Mouse (Mus musculus) liver, embryonic 14.5 days (tissue): ENCODE results near the gene Sytl1. TPM values are rescaled to one million over a fixed set of nuclear protein-coding genes. Genes with fewer than 3 reads are reported as not detected.

Experiments used
- ATAC-seq: fragments of 200-750 bp; cut with Nextera tagmentation; 2 replicates; pipeline ENCODE4 v1.8.0; 2017; ENCODE audit warnings: moderate number of reproducible peaks, mild to moderate bottlenecking, moderate library complexity; ENCODE audit not compliant: insufficient read depth
- DNase-seq, 3 experiments: peaks; one replicate each; pipeline ENCODE4 v3.0.0-alpha.2; 2012 to 2013; ENCODE audit warnings: low read depth in 3 of 3, low spot score in 3 of 3
- H3K27ac ChIP-seq: fragments of 300-500 bp; sonication (generic); 2 replicates; pipeline ENCODE4 v1.5.1; 2014; ENCODE audit warnings: moderate library complexity, mild to moderate bottlenecking, control low read depth, inconsistent platforms
- H3K27me3 ChIP-seq: fragments of 300-500 bp; sonication (generic); 2 replicates; pipeline ENCODE4 v1.6.1; 2014; ENCODE audit warnings: mild to moderate bottlenecking, low read length, moderate library complexity; ENCODE audit not compliant: control insufficient read depth, insufficient read depth
- H3K36me3 ChIP-seq: fragments of 300-500 bp; sonication (generic); replicated peaks from 2 replicates; pipeline ENCODE4 v1.6.1; 2014; ENCODE audit warnings: low read depth; ENCODE audit not compliant: control insufficient read depth, insufficient read depth
- H3K4me1 ChIP-seq, 2 experiments: fragments of 200-500 bp in 1 of 2; fragments of 300-500 bp in 1 of 2; sonication (generic) in 1 of 2; replicated peaks; 2 replicates each; pipeline ENCODE4 v1.6.1; 2012 to 2014; ENCODE audit warnings: antibody characterized with exemption in 1 of 2, inconsistent platforms in 1 of 2, low read length in 1 of 2; ENCODE audit not compliant: control insufficient read depth in 2 of 2, insufficient read depth in 2 of 2
- H3K4me2 ChIP-seq: fragments of 300-500 bp; sonication (generic); 2 replicates; pipeline ENCODE4 v1.6.1; 2014; ENCODE audit warnings: low read depth, mild to moderate bottlenecking, control low read depth, moderate library complexity
- H3K4me3 ChIP-seq, 2 experiments: fragments of 200-500 bp in 1 of 2; fragments of 300-500 bp in 1 of 2; sonication (generic) in 1 of 2; 2 replicates each; pipeline ENCODE4 v1.5.1; 2012 to 2014; ENCODE audit warnings: low read depth in 2 of 2, low read length in 2 of 2, mild to moderate bottlenecking in 2 of 2, control low read depth in 1 of 2, inconsistent platforms in 1 of 2, moderate library complexity in 1 of 2; ENCODE audit not compliant: insufficient read depth in 1 of 2
- H3K9ac ChIP-seq: fragments of 300-500 bp; sonication (generic); replicated peaks from 2 replicates; pipeline ENCODE4 v1.6.1; 2014; ENCODE audit warnings: mild to moderate bottlenecking, control low read depth, moderate library complexity
- H3K9me3 ChIP-seq: fragments of 300-500 bp; sonication (generic); 2 replicates; pipeline ENCODE4 v1.6.1; 2016; ENCODE audit warnings: low read length, mixed read lengths; ENCODE audit not compliant: control insufficient read depth
- CTCF ChIP-seq: IDR thresholded peaks from 2 replicates; pipeline ENCODE4 v1.5.1; 2016; ENCODE audit warnings: antibody characterized with exemption, low read depth, control low read depth
- EP300 ChIP-seq: IDR thresholded peaks from 2 replicates; pipeline ENCODE4 v1.6.1; 2016; ENCODE audit warnings: antibody characterized with exemption, low read depth
- WGBS: fragments of 180-500 bp; shearing (Covaris S2); extraction: QIAGEN DNeasy Blood & Tissue Kit; methylation state at CpG from one replicate; pipeline ENCODE4 v1.1.7; 2014; ENCODE audit not compliant: insufficient replicate concordance; 5-methylcytosine and 5-hydroxymethylcytosine counted together
- polyA plus RNA-seq, 2 experiments: library from polyadenylated mRNA; depleted of rRNA in 1 of 2; stranded (reverse) in 1 of 2; unstranded in 1 of 2; fragments of >200 nt; fragmentation: Nextera tagmentation in 1 of 2; extraction: Ambion mirVana in 1 of 2; gene quantifications; 2 replicates each; pipeline versions ENCODE4 v1.2.1 to v1.2.3; 2012 to 2014

Gene Sytl1
- 0.52 and 0.56 TPM in 2 replicates for polyA plus RNA-seq (2012; rRNA removed)
- 0.48 and 0.80 TPM in 2 replicates for polyA plus RNA-seq (2014; fragmentation: Nextera tagmentation; extraction: Ambion mirVana)

- ATAC-seq (0 out of 2 replicates have a peak, but pooled peaks have one; percentile 27), DNase-seq (no peak)
- 21% methylated on average over 7 of the region's 7 CpGs for WGBS
- Histone ChIP-seq H3K4me2 (no peak within 1 kb of the TSS), H3K27ac (no peak within 1 kb of the TSS), H3K9ac (no peak within 1 kb of the TSS), H3K27me3 (no peaks in the 10 kb centered on the region), H3K4me1 (no peaks in the 10 kb centered on the region; a peak in 1 of 4 replicates), H3K4me3 (no peak within 1 kb of the TSS), H3K36me3 (peaks cover 19% of the 10 kb centered on the region), H3K9me3 (no peaks in the 10 kb centered on the region)
- peak; percentile 32 for TF ChIP-seq CTCF
- no peak for TF ChIP-seq EP300
Measured at GRCm38 (mm10) chr4:133262882-133263281, at the start of gene Sytl1. Sytl1 (minus strand) TSS chr4:133263113.

GRCm38 (mm10) chr4:133309948-133310347, 47.0 kb upstream of the Sytl1 start:
- no peak overlapping the region for H3K27ac ChIP-seq
- WGBS, result 0% methylated on average over 3 of the region's 3 CpGs
- no peaks in the 10 kb centered on the region for H3K27me3 ChIP-seq
- no peak for TF ChIP-seq EP300
- TF ChIP-seq CTCF, result peak; percentile 98
- H3K4me1 ChIP-seq, result no peaks in the 10 kb centered on the region
- ATAC-seq (no peak), DNase-seq (peak; percentile 47 to 61 (median 51))
- H3K9ac ChIP-seq, result no peak overlapping the region
- H3K36me3 ChIP-seq, result no peaks in the 10 kb centered on the region
- H3K9me3 ChIP-seq, result no peaks in the 10 kb centered on the region
- H3K4me3 ChIP-seq, result no peak overlapping the region
- H3K4me2 ChIP-seq, result no peak overlapping the region

DNA sequence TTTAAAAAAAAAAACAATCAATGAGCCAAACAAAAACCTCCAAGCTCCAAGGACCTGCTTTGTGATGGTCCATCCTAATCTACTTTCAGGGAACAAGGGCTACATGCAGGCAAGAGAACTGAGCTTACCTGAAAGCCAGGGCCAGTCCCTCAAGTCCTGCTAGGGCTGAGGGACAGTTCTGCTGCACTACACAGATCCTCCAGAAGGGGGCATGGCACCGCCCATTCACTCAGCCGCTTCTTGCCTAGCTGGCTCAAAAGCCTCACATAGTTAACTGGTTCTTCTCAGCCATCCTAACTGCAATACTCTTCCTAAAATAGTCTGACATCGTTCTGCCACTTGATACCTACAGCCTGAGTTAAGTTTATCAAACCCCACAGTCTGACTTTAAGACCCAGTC, 44.4 kb upstream of the Sytl1 start:
- ATAC-seq (no peak), DNase-seq (peak in 1 of 3 experiments; percentile 40)
- Histone ChIP-seq H3K9me3 (no peaks in the 10 kb centered on the region), H3K36me3 (no peaks in the 10 kb centered on the region), H3K4me1 (no peaks in the 10 kb centered on the region), H3K4me3 (no peak overlapping the region), H3K4me2 (no peak overlapping the region), H3K27me3 (no peaks in the 10 kb centered on the region), H3K9ac (no peak overlapping the region), H3K27ac (no peak overlapping the region)
- TF ChIP-seq CTCF (peak; percentile 89), EP300 (no peak)
- WGBS, result 34% methylated on average over 3 of the region's 3 CpGs

- WGBS, result 66% methylated on average over 7 of the region's 7 CpGs
- H3K27ac ChIP-seq, result no peak overlapping the region
- no peak overlapping the region for H3K4me3 ChIP-seq
- H3K9me3 ChIP-seq, result no peaks in the 10 kb centered on the region
- H3K36me3 ChIP-seq, result peaks cover 3% of the 10 kb centered on the region; the same call in 1 of the 2 replicates
- ATAC-seq, result 0 out of 2 replicates have a peak, but pooled peaks have one; percentile 15
- no peak overlapping the region for H3K9ac ChIP-seq
- H3K4me1 ChIP-seq, result no peaks in the 10 kb centered on the region
- no peak for DNase-seq
- no peak overlapping the region for H3K4me2 ChIP-seq
- no peaks in the 10 kb centered on the region for H3K27me3 ChIP-seq
- no peak for TF ChIP-seq CTCF
- TF ChIP-seq EP300, result no peak
Measured at GRCm38 (mm10) chr4:133305825-133306224, 42.9 kb upstream of the Sytl1 start.

GRCm38 (mm10) chr4:133304770-133305169, 41.9 kb upstream of the Sytl1 start:
- H3K4me1 ChIP-seq, result no peaks in the 10 kb centered on the region
- H3K9ac ChIP-seq, result no peak overlapping the region
- 81% methylated on average over 7 of the region's 7 CpGs for WGBS
- no peak for TF ChIP-seq CTCF
- TF ChIP-seq EP300, result no peak
- H3K4me2 ChIP-seq, result no peak overlapping the region
- H3K9me3 ChIP-seq, result no peaks in the 10 kb centered on the region
- DNase-seq (no peak), ATAC-seq (no peak)
- no peaks in the 10 kb centered on the region for H3K27me3 ChIP-seq
- H3K36me3 ChIP-seq, result peaks cover 3% of the 10 kb centered on the region; the same call in 1 of the 2 replicates
- H3K4me3 ChIP-seq, result no peak overlapping the region
- H3K27ac ChIP-seq, result no peak overlapping the region
